Mouse (Mus musculus): Measurements from ENCODE around the gene Zbtb40.

DNA sequence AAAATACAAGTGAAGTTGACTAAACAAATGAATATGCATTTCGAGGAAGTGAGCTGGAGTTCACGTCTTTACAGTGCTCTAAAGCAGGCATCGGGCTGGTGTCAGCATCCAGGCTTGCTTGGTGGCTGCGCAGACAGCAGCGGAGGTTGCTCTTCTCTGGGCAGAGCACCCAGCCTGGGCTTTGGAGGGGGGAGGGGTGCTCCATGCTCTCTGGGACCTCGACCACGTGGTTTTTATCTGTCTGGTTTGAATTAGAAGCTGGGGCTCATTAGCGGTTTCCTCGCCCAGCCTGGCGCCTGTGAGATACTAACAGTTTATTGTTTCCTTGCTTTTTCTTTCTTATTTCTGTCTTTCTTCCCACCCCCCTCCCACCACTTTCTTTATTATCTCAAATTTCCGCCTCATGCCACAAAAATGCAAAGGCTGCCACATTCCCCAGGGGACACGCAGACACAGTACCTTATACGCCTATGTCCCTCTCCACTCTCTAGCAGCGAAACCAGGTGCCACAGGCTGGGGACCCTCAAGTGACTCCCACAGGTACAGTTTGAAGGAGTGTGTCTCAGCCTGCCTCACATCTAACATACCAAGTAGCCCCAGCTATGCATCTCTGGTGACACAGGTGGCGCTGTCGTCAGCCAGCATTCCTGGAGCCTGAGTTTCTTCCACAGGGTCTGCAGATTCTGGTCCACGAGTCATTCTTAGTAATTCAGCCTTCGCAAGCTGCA, 36.6 kb upstream of the Zbtb40 start:
- TF ChIP-seq CTCF (conservative IDR thresholded peaks at IDR 0.05; ENCODE audit: insufficient read depth, insufficient read length, low read depth, low read length) (no peak), POLR2A (IDR thresholded peaks at IDR 0.05; ENCODE audit: low read depth, low read length) (no peak)

Measured in kidney, adult 2 months (tissue).